Mouse (Mus musculus): ENCODE measurements around the gene Trim21.

The Trim21 gene

GRCm38 (mm10) chr7:102564999-102565997 is at the start of gene Trim21:
TSS of gene Trim21 (minus strand) at chr7:102565486.
- peak; percentile 85 to 89 for DNase-seq

GRCm38 (mm10) chr7:102597378-102598031 is 32.2 kb upstream of the Trim21 start, which contains the start of gene Olfr552:
TSS of gene Olfr552 (plus strand) at chr7:102597770.
- no peak for DNase-seq

GRCm38 (mm10) chr7:102591786-102592185 is 26.5 kb upstream of the Trim21 start, which contains the start of gene Olfr551:
TSS of gene Olfr551 (minus strand) at chr7:102591886.
- DNase-seq = no peak

GRCm38 (mm10) chr7:102575998-102576397 is 10.7 kb upstream of the Trim21 start:
- no peak for DNase-seq

- no peak for DNase-seq
Measured at GRCm38 (mm10) chr7:102573174-102573830, 8.0 kb upstream of the Trim21 start.

GRCm38 (mm10) chr7:102571142-102571541 is 5.9 kb upstream of the Trim21 start, which contains the start of gene Olfr550:
TSS of gene Olfr550 (plus strand) at chr7:102571442.
- no peak for DNase-seq

GRCm38 (mm10) chr7:102566219-102566618 is 933 bp upstream of the Trim21 start:
- DNase-seq = no peak

GRCm38 (mm10) chr7:102553279-102553678 is 12.0 kb downstream of the Trim21 start:
- DNase-seq = no peak

GRCm38 (mm10) chr7:102549570-102549969 is 15.7 kb downstream of the Trim21 start, which contains the start of gene Olfr549:
TSS of gene Olfr549 (plus strand) at chr7:102549870.
- no peak for DNase-seq

GRCm38 (mm10) chr7:102541251-102541650 is 24.0 kb downstream of the Trim21 start:
- no peak for DNase-seq

GRCm38 (mm10) chr7:102540596-102540995 is 24.7 kb downstream of the Trim21 start, which contains the start of gene Olfr548-ps1:
TSS of gene Olfr548-ps1 (plus strand) at chr7:102540896.
- no peak for DNase-seq

- no peak for DNase-seq
Measured at GRCm38 (mm10) chr7:102534449-102534848, 30.8 kb downstream of the Trim21 start, which contains the start of gene Olfr547. TSS of gene Olfr547 (plus strand) at chr7:102534749.

GRCm38 (mm10) chr7:102529052-102529451 is 36.2 kb downstream of the Trim21 start:
- no peak for DNase-seq

GRCm38 (mm10) chr7:102517051-102517335 is 48.3 kb downstream of the Trim21 start:
- no peak for DNase-seq

GRCm38 (mm10) chr7:102516261-102517050 is 48.8 kb downstream of the Trim21 start:
- DNase-seq = no peak

GRCm38 (mm10) chr7:102514144-102514543 is 51.1 kb downstream of the Trim21 start:
- DNase-seq = no peak

GRCm38 (mm10) chr7:102512814-102513435 is 52.4 kb downstream of the Trim21 start:
- peak; percentile 81 to 85 for DNase-seq

- DNase-seq = no peak
Measured at GRCm38 (mm10) chr7:102511927-102512326, 53.4 kb downstream of the Trim21 start.

GRCm38 (mm10) chr7:102509726-102510125 is 55.6 kb downstream of the Trim21 start:
- DNase-seq = no peak

- DNase-seq = no peak
Measured at GRCm38 (mm10) chr7:102508666-102509065, 56.6 kb downstream of the Trim21 start.

GRCm38 (mm10) chr7:102508066-102508465 is 57.2 kb downstream of the Trim21 start:
- no peak for DNase-seq
